Mouse (Mus musculus): ENCODE results near the gene Dvl2.

- no peak for TF ChIP-seq MAFK (IDR thresholded peaks at IDR 0.05; ENCODE audit: insufficient read depth, low read depth, low read length)
- TF ChIP-seq ZC3H11A (IDR thresholded peaks at IDR 0.05; ENCODE audit: borderline replicate concordance, low read depth, low read length), result no peak
- TF ChIP-seq HCFC1 (IDR thresholded peaks at IDR 0.05; ENCODE audit: borderline replicate concordance, insufficient read depth, low read length), result no peak
These were observed 27.0 kb downstream of the Dvl2 start for GRCm38 (mm10) chr11:70027397-70027796.

Data from ES-E14 (cell line).